Mouse (Mus musculus) heart, postnatal 4 days (tissue): ENCODE data around the gene Smtn. TPM values are rescaled to one million over a fixed set of nuclear protein-coding genes. Genes with fewer than 3 reads are reported as not detected.

Experiments
- DNase-seq: peaks from one replicate; pipeline ENCODE4 v3.0.0; 2021
- total RNA-seq, 2 experiments: library from RNA; stranded (reverse); gene quantifications; 2 replicates each; pipeline ENCODE4 v1.2.3; 2021

The Smtn gene
- total RNA-seq, 2 experiments from 2014 or later, result 188 to 190 TPM

- peak; percentile 43 for DNase-seq
Observed at GRCm38 (mm10) chr11:3526979-3527738, 13.3 kb downstream of the Smtn start.

GRCm38 (mm10) chr11:3526207-3526606 is 14.2 kb downstream of the Smtn start:
- DNase-seq, result peak; percentile 23

- DNase-seq, result no peak
Observed at GRCm38 (mm10) chr11:3525560-3525959, 14.9 kb downstream of the Smtn start.

GRCm38 (mm10) chr11:3523840-3524582 is 16.4 kb downstream of the Smtn start:
- DNase-seq, result no peak

GRCm38 (mm10) chr11:3522285-3523000 is 18.0 kb downstream of the Smtn start:
- no peak for DNase-seq

- DNase-seq, result no peak
Observed at GRCm38 (mm10) chr11:3521339-3522224, 18.8 kb downstream of the Smtn start.

- no peak for DNase-seq
Observed at GRCm38 (mm10) chr11:3520919-3521318, 19.5 kb downstream of the Smtn start.

GRCm38 (mm10) chr11:3519756-3520398 is 20.5 kb downstream of the Smtn start:
- peak; percentile 6 for DNase-seq

- peak; percentile 9 for DNase-seq
Observed at GRCm38 (mm10) chr11:3519051-3519726, 21.2 kb downstream of the Smtn start.

- DNase-seq, result peak; percentile 12
Observed at GRCm38 (mm10) chr11:3517846-3518732, 22.3 kb downstream of the Smtn start.

- DNase-seq, result peak; percentile 63
Observed at GRCm38 (mm10) chr11:3516859-3517845, 23.3 kb downstream of the Smtn start.

GRCm38 (mm10) chr11:3516121-3516520 is 24.3 kb downstream of the Smtn start:
- no peak for DNase-seq

- DNase-seq, result no peak
Observed at GRCm38 (mm10) chr11:3515637-3516036, 24.8 kb downstream of the Smtn start.

- DNase-seq, result no peak
Observed at GRCm38 (mm10) chr11:3515216-3515615, 25.2 kb downstream of the Smtn start.

- DNase-seq, result peak; percentile 91
Observed at GRCm38 (mm10) chr11:3514529-3515054, 25.8 kb downstream of the Smtn start, which contains the start of gene Selenom. Gene Selenom (plus strand): TSS chr11:3514684.

- peak; percentile 3 for DNase-seq
Observed at GRCm38 (mm10) chr11:3513291-3513690, 27.1 kb downstream of the Smtn start.

GRCm38 (mm10) chr11:3510321-3510720 is 30.1 kb downstream of the Smtn start:
- DNase-seq, result peak; percentile 6
